Mouse (Mus musculus) embryonic facial prominence, embryonic 13.5 days (tissue): Measurements from ENCODE around the gene Pygo1. TPM values are rescaled to one million over a fixed set of nuclear protein-coding genes. Genes with fewer than 3 reads are reported as not detected.

Source experiments
- ATAC-seq: fragments of 200-750 bp; cut with Nextera tagmentation; 2 replicates; pipeline ENCODE4 v1.8.0; 2017; ENCODE audit warnings: low read depth; ENCODE audit not compliant: insufficient number of reproducible peaks, insufficient read depth, low FRiP score, low TSS enrichment
- H3K27ac ChIP-seq: fragments of 300-500 bp; sonication (generic); 2 replicates; pipeline ENCODE4 v1.5.1; 2015; ENCODE audit warnings: moderate library complexity, mild to moderate bottlenecking, inconsistent platforms
- H3K27me3 ChIP-seq: fragments of 300-500 bp; sonication (generic); 2 replicates; pipeline ENCODE4 v1.6.1; 2015; ENCODE audit warnings: mild to moderate bottlenecking, inconsistent platforms
- H3K36me3 ChIP-seq: fragments of 300-500 bp; sonication (generic); 2 replicates; pipeline ENCODE4 v1.6.1; 2015; ENCODE audit warnings: mild to moderate bottlenecking, inconsistent platforms
- H3K4me1 ChIP-seq: fragments of 300-500 bp; sonication (generic); 2 replicates; pipeline ENCODE4 v1.6.1; 2015; ENCODE audit warnings: inconsistent platforms
- H3K4me2 ChIP-seq: fragments of 300-500 bp; sonication (generic); 2 replicates; pipeline ENCODE4 v1.6.1; 2015; ENCODE audit warnings: moderate library complexity, mild to moderate bottlenecking, inconsistent platforms
- H3K4me3 ChIP-seq: fragments of 300-500 bp; sonication (generic); 2 replicates; pipeline ENCODE4 v1.5.1; 2015; ENCODE audit warnings: mild to moderate bottlenecking, inconsistent platforms
- H3K9ac ChIP-seq: fragments of 300-500 bp; sonication (generic); 2 replicates; pipeline ENCODE4 v1.6.1; 2015; ENCODE audit warnings: mild to moderate bottlenecking, inconsistent platforms
- H3K9me3 ChIP-seq: fragments of 300-500 bp; sonication (generic); 2 replicates; pipeline ENCODE4 v1.6.1; 2016; ENCODE audit warnings: inconsistent platforms
- WGBS: fragments of 180-500 bp; shearing (Covaris S2); methylation state at CpG from one replicate; pipeline ENCODE4 v1.1.7; 2015; ENCODE audit warnings: mixed read lengths; 5-methylcytosine and 5-hydroxymethylcytosine counted together
- polyA plus RNA-seq: library from polyadenylated mRNA; unstranded; fragments of >200 nt; fragmentation: Nextera tagmentation; extraction: Ambion mirVana; gene quantifications from 2 replicates; pipeline ENCODE4 v1.2.1, GENCODE M21; 2015

Gene Pygo1
- polyA plus RNA-seq, 1 experiment from 2014 or later = 10.6 TPM

DNA sequence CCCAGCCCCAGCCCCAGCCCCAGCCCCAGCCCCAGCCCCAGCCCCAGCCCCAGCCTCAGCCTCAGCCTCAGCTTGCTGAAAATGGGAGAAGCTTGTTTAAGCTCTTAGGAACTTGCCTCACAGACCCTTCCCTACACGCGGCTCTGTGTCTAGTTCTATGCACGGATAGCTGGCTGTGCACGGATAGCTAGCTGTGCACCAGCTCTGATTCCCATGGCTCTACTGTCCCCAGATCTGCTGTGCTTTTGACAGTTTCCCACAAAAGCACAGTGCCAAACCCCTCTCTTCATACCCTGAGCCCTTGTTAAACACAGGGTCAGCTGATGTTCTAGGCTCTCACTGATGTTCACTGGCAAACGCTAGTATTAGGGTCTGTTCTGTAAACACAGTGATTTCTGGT, 32.7 kb upstream of the Pygo1 start:
- Histone ChIP-seq H3K27ac (no peak overlapping the region), H3K36me3 (peaks cover 9% of the 10 kb centered on the region), H3K4me3 (no peak overlapping the region), H3K9ac (no peak overlapping the region), H3K27me3 (no peaks in the 10 kb centered on the region), H3K4me1 (peaks cover 17% of the 10 kb centered on the region), H3K4me2 (no peak overlapping the region), H3K9me3 (no peaks in the 10 kb centered on the region)
- no peak for ATAC-seq
- 92% methylated on average over 5 of the region's 5 CpGs for WGBS

DNA sequence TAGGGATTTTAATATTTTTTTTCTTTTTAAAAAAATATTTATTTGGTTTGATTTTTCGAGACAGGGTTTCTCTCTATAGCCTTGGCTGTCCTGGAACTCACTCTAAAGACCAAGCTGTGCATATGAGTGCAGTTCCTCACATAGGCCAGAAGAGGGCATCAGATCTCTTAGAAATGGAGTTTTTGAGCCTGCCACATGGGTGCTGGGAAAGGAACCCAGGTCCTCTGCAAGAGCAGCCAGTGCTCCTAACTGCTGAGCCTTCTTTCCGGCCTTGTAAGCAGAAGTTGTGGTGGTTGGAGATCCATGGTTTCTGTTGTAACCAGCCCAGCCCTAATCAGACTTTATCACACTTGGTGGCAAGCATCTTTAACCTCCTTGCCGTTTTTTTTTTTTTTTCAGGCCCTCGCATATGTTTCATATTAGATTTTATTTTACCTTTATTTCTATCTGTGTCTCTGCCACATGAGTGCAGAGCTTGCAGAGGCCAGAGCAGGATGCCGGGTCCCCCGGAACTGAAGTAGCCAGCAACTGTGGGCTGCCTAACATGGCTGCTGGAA, 30.6 kb upstream of the Pygo1 start:
- Histone ChIP-seq H3K4me2 (no peak overlapping the region), H3K9me3 (no peaks in the 10 kb centered on the region), H3K36me3 (peaks cover 9% of the 10 kb centered on the region), H3K4me3 (no peak overlapping the region), H3K4me1 (peaks cover 17% of the 10 kb centered on the region), H3K27me3 (no peaks in the 10 kb centered on the region), H3K9ac (no peak overlapping the region), H3K27ac (no peak overlapping the region)
- 87% methylated on average over 6 of the region's 6 CpGs for WGBS
- ATAC-seq = no peak

DNA sequence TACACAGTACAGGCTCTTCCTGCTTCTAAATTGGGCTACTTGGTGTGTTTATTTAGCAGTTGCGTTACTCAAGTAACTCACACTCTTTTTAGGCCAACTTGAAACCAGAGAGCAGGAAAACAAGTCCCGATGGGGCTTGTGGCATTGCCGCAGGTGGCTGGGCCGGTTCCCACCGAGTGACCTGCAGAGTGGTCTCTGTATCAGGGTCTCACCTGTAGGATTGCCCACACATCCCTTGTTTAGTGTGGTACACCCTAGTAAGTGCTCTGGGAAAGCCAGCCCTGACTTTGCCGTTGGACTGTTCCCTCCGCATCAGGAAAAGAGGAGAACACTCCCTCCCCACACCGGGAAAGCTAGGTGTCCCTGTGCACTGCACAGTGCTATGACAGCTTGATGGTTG, 23.4 kb upstream of the Pygo1 start:
- peaks cover 25% of the 10 kb centered on the region for H3K4me1 ChIP-seq
- H3K4me2 ChIP-seq = no peak overlapping the region
- H3K9ac ChIP-seq = no peak overlapping the region
- no peak overlapping the region for H3K27ac ChIP-seq
- no peak overlapping the region for H3K4me3 ChIP-seq
- H3K36me3 ChIP-seq = 0 out of 2 replicates have a peak, but pooled peaks cover 4% of the 10 kb centered on the region
- H3K27me3 ChIP-seq = no peaks in the 10 kb centered on the region
- no peaks in the 10 kb centered on the region for H3K9me3 ChIP-seq
- WGBS = 72% methylated on average over 8 of the region's 8 CpGs
- ATAC-seq = no peak

DNA sequence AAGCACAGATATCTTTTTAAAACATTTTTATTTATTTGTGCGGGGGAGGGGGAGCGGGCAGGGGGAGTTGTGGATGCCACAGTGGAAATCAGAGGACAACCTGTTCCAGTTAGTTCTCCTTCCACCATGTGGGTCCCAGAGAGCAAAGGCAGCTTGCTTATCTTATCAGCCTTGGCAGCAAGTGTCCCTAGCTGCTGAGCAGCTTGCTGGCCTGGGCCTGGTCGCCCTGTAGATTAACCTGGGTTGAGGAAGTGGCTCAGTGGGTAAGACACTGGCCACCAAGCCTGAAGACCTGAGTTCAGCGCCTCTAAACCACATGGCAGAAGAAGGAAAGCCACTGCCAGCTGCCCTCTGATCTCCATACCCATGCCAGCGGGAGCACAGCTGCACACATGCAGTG, 22.8 kb upstream of the Pygo1 start:
- no peaks in the 10 kb centered on the region for H3K9me3 ChIP-seq
- 95% methylated on average over 5 of the region's 5 CpGs for WGBS
- H3K27me3 ChIP-seq = no peaks in the 10 kb centered on the region
- H3K9ac ChIP-seq = no peak overlapping the region
- H3K27ac ChIP-seq = no peak overlapping the region
- H3K4me2 ChIP-seq = no peak overlapping the region
- no peak for ATAC-seq
- no peak overlapping the region for H3K4me3 ChIP-seq
- 0 out of 2 replicates have a peak, but pooled peaks cover 4% of the 10 kb centered on the region for H3K36me3 ChIP-seq
- H3K4me1 ChIP-seq = peaks cover 28% of the 10 kb centered on the region

DNA sequence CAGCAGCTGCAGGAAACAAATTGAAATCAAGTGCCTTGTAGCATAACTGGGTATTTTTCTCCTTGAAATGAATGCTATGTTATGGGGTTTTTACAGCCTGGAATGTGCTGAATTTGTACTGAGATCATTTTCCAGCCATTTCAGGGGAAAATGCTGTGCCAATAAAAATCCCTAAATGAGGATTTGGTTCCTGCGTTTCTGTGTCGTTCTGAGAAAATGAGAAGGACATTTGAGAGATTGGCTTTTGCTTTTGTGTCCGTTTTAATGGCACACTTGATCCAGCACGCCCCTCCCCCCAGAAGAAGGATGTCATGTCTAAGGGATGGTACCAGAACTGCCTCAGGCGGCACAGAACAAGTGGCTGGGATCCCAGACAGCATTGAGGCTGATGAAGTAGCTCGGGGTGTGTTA, 18.7 kb upstream of the Pygo1 start:
- Histone ChIP-seq H3K4me1 (peaks cover 37% of the 10 kb centered on the region), H3K27me3 (no peaks in the 10 kb centered on the region), H3K36me3 (0 out of 2 replicates have a peak, but pooled peaks cover 4% of the 10 kb centered on the region), H3K4me3 (no peak overlapping the region), H3K9ac (no peak overlapping the region), H3K4me2 (no peak overlapping the region), H3K27ac (peak overlapping the region; percentile 78), H3K9me3 (no peaks in the 10 kb centered on the region)
- ATAC-seq = no peak
- WGBS = 34% methylated on average over 6 of the region's 6 CpGs

DNA sequence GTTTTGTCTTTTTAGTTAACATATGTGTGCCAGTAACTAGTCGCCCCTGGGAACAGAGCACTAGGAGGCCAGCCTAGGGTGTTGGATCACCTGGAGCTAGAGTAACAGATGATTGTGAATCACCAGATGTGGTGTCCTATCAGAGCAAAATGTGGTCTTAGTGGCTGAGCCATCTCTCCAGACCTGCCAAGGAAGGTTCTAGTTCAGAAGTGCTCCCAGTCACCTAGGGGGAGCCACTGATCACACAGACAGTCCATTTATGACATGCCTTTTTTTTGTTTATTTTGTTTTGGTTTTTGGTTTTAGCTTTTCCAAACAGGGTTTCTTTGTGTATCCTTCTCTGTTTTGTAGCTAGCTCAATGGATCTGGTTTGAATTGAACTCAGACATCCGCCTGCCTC, 14.1 kb upstream of the Pygo1 start:
- H3K9me3 ChIP-seq = no peaks in the 10 kb centered on the region
- ATAC-seq = no peak
- 88% methylated on average over 2 of the region's 2 CpGs for WGBS
- no peak overlapping the region for H3K9ac ChIP-seq
- no peak overlapping the region for H3K27ac ChIP-seq
- no peak overlapping the region for H3K4me2 ChIP-seq
- H3K27me3 ChIP-seq = no peaks in the 10 kb centered on the region
- H3K36me3 ChIP-seq = peaks cover 2% of the 10 kb centered on the region; the same call in 1 of the 2 replicates
- peaks cover 19% of the 10 kb centered on the region for H3K4me1 ChIP-seq
- no peak overlapping the region for H3K4me3 ChIP-seq

DNA sequence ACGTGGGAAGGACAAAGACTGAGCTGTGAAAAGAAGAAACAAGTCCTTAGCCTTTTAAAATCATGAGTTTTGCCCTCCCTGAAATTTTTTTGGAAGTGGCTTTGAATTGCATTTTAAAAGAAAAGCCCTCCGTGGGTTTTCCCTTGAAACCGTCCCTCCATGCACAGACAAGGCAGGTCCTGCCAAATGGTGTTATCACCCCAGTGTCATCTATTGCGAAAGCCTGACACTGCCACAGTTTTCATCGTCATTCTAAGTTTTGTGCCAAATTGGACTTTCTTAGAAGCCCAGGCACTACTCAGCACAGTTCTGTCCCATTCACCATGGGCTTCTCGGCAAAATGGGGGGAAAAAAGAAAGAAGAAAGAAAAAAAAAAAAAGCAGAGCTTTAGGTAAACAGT, 11.9 kb upstream of the Pygo1 start:
- H3K27ac ChIP-seq = no peak overlapping the region

DNA sequence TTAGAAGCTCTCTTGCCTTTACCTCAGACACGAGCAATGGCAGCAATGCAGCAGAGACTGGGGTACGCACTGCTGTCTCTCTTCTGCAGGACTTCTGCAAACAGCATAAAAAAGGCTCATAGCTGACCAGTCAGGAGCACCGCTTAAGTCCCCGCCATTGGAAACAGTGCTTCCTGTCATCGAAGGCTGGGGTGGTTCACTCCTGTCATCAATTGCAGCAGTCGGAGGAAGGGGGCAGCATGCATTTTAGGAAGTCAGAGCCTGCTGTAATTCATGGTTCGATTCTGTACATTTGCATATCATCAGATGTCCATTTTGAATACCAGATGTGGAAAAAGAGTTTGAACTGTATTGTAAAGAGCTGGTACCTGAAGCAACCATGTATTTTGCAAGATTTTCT, 9.7 kb upstream of the Pygo1 start:
- Histone ChIP-seq H3K36me3 (peaks cover 2% of the 10 kb centered on the region; the same call in 1 of the 2 replicates), H3K4me1 (no peaks in the 10 kb centered on the region), H3K27me3 (no peaks in the 10 kb centered on the region), H3K27ac (no peak overlapping the region), H3K9me3 (no peaks in the 10 kb centered on the region), H3K4me3 (no peak overlapping the region), H3K9ac (no peak overlapping the region), H3K4me2 (no peak overlapping the region)
- WGBS = 60% methylated on average over 7 of the region's 7 CpGs
- ATAC-seq = no peak

More for the DNA sequence above, 11.9 kb upstream of the Pygo1 start:
- H3K9ac ChIP-seq = no peak overlapping the region
- H3K4me2 ChIP-seq = no peak overlapping the region
- WGBS = 82% methylated on average over 6 of the region's 6 CpGs
- H3K4me1 ChIP-seq = peaks cover 8% of the 10 kb centered on the region; the same call in 1 of the 2 replicates
- peaks cover 2% of the 10 kb centered on the region; the same call in 1 of the 2 replicates for H3K36me3 ChIP-seq
- no peak overlapping the region for H3K4me3 ChIP-seq
- no peak for ATAC-seq
- no peaks in the 10 kb centered on the region for H3K9me3 ChIP-seq
- no peaks in the 10 kb centered on the region for H3K27me3 ChIP-seq

DNA sequence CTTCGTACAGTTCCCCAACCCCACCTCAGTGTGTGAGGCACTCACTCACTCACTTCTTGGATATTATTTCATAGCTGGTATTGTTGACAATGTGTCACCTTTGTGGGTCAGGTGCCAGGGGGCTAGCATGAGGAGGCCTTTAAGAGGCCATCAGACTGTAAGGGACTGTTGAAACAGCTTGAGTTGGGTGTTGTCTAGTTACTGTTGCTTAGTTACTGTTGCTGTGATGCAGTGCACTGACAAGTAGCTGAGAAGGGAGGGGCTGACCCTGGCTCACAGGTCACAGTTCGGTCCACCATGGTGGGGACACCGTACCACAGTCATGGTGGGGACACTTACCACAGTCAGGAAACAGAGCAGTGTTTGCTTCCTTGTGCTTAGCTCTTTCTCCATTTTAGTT, 2.4 kb upstream of the Pygo1 start:
- Histone ChIP-seq H3K9ac (no peak overlapping the region), H3K36me3 (no peaks in the 10 kb centered on the region), H3K4me3 (no peak overlapping the region), H3K27ac (no peak overlapping the region), H3K4me2 (no peak overlapping the region), H3K27me3 (no peaks in the 10 kb centered on the region), H3K9me3 (no peaks in the 10 kb centered on the region), H3K4me1 (peaks cover 24% of the 10 kb centered on the region)
- 83% methylated on average over 3 of the region's 3 CpGs for WGBS
- no peak for ATAC-seq

DNA sequence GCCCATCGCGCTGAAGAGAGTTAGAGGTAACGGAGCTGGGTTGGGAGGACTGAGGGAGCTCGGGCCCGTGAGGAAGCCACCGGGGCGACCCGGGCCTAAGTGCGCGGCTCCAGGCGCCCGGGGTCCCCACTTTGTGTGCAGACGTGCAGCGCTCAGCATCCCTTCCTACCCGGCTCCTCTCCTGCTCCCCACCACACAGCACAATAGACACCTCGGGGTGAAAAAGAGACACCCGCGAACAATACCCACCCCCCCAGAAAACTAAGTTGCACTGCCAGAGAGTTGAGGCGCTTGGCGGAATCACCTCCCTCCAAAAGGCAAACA, 452 bp downstream of the Pygo1 start:
- Histone ChIP-seq H3K27me3 (no peaks in the 10 kb centered on the region), H3K4me3 (peak overlapping the region; percentile 77), H3K9me3 (no peaks in the 10 kb centered on the region), H3K9ac (peak overlapping the region; percentile 98), H3K4me2 (peak overlapping the region; percentile 83), H3K36me3 (peaks cover 8% of the 10 kb centered on the region; the same call in 1 of the 2 replicates), H3K27ac (peak overlapping the region; percentile 97), H3K4me1 (peaks cover 24% of the 10 kb centered on the region)
- ATAC-seq = peak; percentile 16; the same call in 1 of the 2 replicates
- 0% methylated on average over 20 of the region's 20 CpGs for WGBS

DNA sequence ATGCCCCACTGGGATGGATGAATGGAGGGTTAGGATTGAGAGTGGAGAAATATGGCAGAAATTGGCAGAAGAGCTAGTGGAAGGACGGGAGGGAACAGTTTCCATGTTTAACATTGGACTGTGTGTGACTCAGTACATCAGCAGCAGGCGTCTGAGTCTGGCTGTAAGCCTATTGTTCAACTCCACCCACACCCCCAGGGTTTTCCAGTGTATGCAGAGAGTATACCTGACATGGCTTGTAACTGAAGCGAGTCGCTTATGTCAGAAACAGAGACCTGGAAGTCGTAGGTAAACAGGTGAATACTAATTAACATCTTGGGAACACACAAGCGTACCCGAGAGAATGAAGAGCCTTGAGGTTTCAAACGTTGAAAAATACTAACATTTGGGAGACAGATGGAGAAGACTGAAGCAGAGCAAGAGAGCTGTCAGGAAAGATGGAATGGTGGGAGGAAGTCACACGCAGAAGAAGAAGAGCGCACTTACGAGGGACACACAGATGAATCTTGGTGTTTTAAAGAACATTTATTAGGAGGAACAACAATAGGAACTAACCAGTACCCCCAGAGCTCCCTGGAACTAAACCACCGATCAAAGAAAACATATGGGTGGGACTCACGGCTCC, 5.8 kb downstream of the Pygo1 start:
- no peak overlapping the region for H3K4me2 ChIP-seq
- 75% methylated on average over 13 of the region's 13 CpGs for WGBS
- H3K27ac ChIP-seq = no peak overlapping the region
- peaks cover 42% of the 10 kb centered on the region for H3K36me3 ChIP-seq
- H3K9me3 ChIP-seq = 0 out of 2 replicates have a peak, but pooled peaks cover 2% of the 10 kb centered on the region
- H3K27me3 ChIP-seq = no peaks in the 10 kb centered on the region
- no peak overlapping the region for H3K4me3 ChIP-seq
- no peak overlapping the region for H3K9ac ChIP-seq
- ATAC-seq = no peak
- peaks cover 20% of the 10 kb centered on the region for H3K4me1 ChIP-seq

DNA sequence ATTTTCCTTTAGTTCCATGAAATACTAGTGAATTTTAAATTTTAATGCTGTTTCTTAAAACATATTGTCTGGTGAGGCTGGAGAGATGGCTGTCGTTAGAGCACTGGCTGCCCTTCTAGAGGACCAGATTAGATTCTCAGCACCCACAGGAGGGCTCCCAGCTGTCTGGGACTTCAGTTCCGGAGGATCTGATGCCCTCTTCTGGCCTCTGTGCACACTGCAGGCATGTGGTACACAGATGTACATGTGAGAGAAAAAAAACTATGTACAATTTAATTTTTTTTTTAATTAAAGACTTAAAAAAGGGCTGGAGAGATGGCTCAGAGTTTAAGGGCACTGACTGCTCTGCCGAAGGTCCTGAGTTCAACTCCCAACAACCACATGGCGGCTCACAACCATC, 9.9 kb downstream of the Pygo1 start:
- no peak for ATAC-seq
- Histone ChIP-seq H3K27ac (no peak overlapping the region), H3K27me3 (no peaks in the 10 kb centered on the region), H3K36me3 (peaks cover 36% of the 10 kb centered on the region), H3K4me2 (no peak overlapping the region), H3K9ac (no peak overlapping the region), H3K9me3 (0 out of 2 replicates have a peak, but pooled peaks cover 2% of the 10 kb centered on the region), H3K4me3 (no peak overlapping the region), H3K4me1 (peaks cover 6% of the 10 kb centered on the region)
- WGBS = 85% methylated on average over 4 of the region's 4 CpGs
